Mouse (Mus musculus) CH12.LX (cell line): ENCODE measurements around the gene Mlec. TPM values are rescaled to one million over a fixed set of nuclear protein-coding genes. Genes with fewer than 3 reads are reported as not detected.

Source experiments
- DNase-seq: peaks from one replicate; pipeline ENCODE4 v3.0.0-alpha.2; 2013; ENCODE audit errors: extremely low read depth
- H3K27ac ChIP-seq: 2 replicates; pipeline ENCODE4 v1.5.1; 2012; ENCODE audit warnings: low read depth, mild to moderate bottlenecking, control low read depth, moderate library complexity; ENCODE audit not compliant: insufficient read depth
- H3K27me3 ChIP-seq: replicated peaks from 2 replicates; pipeline ENCODE3; 2012; ENCODE audit warnings: inconsistent platforms
- H3K36me3 ChIP-seq, 2 experiments: replicated peaks in 1 of 2; 2 replicates each; pipeline versions ENCODE3 to v1.6.1; 2012; ENCODE audit warnings: inconsistent platforms in 1 of 2, low read length in 1 of 2, mild to moderate bottlenecking in 1 of 2, mixed read lengths in 1 of 2, moderate library complexity in 1 of 2; ENCODE audit not compliant: control insufficient read depth in 1 of 2, insufficient read depth in 1 of 2
- H3K4me1 ChIP-seq, 2 experiments: 2 replicates each; pipeline ENCODE4 v1.6.1; 2012; ENCODE audit warnings: inconsistent platforms in 1 of 2, moderate library complexity in 1 of 2; ENCODE audit not compliant: insufficient read depth in 2 of 2, control insufficient read depth in 1 of 2
- H3K4me2 ChIP-seq: 2 replicates; pipeline ENCODE4 v1.6.1; 2012; ENCODE audit warnings: low read depth, mild to moderate bottlenecking, control low read depth; ENCODE audit not compliant: poor library complexity, insufficient read depth, severe bottlenecking
- H3K4me3 ChIP-seq, 3 experiments: fragments of 150-350 bp in 1 of 3; sonication (generic) in 1 of 3; replicated peaks in 1 of 3; 2 replicates each; pipeline versions ENCODE3 to v1.5.1; 2011 to 2012; ENCODE audit warnings: low read depth in 2 of 3, low read length in 2 of 3, mild to moderate bottlenecking in 2 of 3, moderate library complexity in 2 of 3, control low read depth in 1 of 3, improper control_type of control experiment in 1 of 3, inconsistent platforms in 1 of 3, mixed read lengths in 1 of 3; ENCODE audit not compliant: poor library complexity in 1 of 3
- H3K79me2 ChIP-seq: replicated peaks from 2 replicates; pipeline ENCODE4 v1.6.1; 2012; ENCODE audit warnings: mild to moderate bottlenecking, moderate library complexity; ENCODE audit not compliant: control insufficient read depth, poor library complexity, insufficient read depth, severe bottlenecking; ENCODE audit errors: extremely low read depth
- H3K9ac ChIP-seq: 2 replicates; pipeline ENCODE4 v1.6.1; 2012; ENCODE audit warnings: low read depth, mild to moderate bottlenecking, control low read depth, moderate library complexity; ENCODE audit not compliant: insufficient read depth
- H3K9me3 ChIP-seq: replicated peaks from 2 replicates; pipeline ENCODE3; 2012; ENCODE audit warnings: low read length, inconsistent platforms, mixed read lengths
- CHD2 ChIP-seq: IDR thresholded peaks from 2 replicates; pipeline ENCODE4 v1.6.1; 2011; ENCODE audit warnings: low read length, improper control_type of control experiment
- E2F4 ChIP-seq: IDR thresholded peaks from 2 replicates; pipeline ENCODE4 v1.6.1; 2011; ENCODE audit warnings: low read depth, low read length, improper control_type of control experiment; ENCODE audit not compliant: insufficient replicate concordance
- ELF1 ChIP-seq: IDR thresholded peaks from 2 replicates; pipeline ENCODE4 v1.6.1; 2014; ENCODE audit warnings: low read depth, mild to moderate bottlenecking, inconsistent platforms, low read length, improper control_type of control experiment
- GABPA ChIP-seq: IDR thresholded peaks from 2 replicates; pipeline ENCODE4 v1.6.1; 2012; ENCODE audit warnings: low read depth, low read length, improper control_type of control experiment, inconsistent platforms; ENCODE audit not compliant: insufficient replicate concordance
- JUN ChIP-seq: IDR thresholded peaks from 2 replicates; pipeline ENCODE4 v1.6.1; 2011; ENCODE audit warnings: low read depth, mild to moderate bottlenecking, low read length, improper control_type of control experiment, moderate library complexity; ENCODE audit not compliant: insufficient read depth
- JUND ChIP-seq: conservative IDR thresholded peaks from 2 replicates; pipeline ENCODE4 v1.6.1; 2011; ENCODE audit warnings: low read depth, low read length, improper control_type of control experiment
- MAFK ChIP-seq: IDR thresholded peaks from 2 replicates; pipeline ENCODE4 v1.6.1; 2011; ENCODE audit warnings: low read length, improper control_type of control experiment; ENCODE audit not compliant: insufficient replicate concordance
- MAX ChIP-seq: IDR thresholded peaks from 2 replicates; pipeline ENCODE4 v1.6.1; 2011; ENCODE audit warnings: low read length, improper control_type of control experiment
- MAZ ChIP-seq: IDR thresholded peaks from 2 replicates; pipeline ENCODE4 v1.6.1; 2012; ENCODE audit warnings: low read depth, mild to moderate bottlenecking, inconsistent platforms, low read length, improper control_type of control experiment, moderate library complexity
- MEF2A ChIP-seq: IDR thresholded peaks from 2 replicates; pipeline ENCODE4 v1.6.1; 2014; ENCODE audit warnings: low read depth, mild to moderate bottlenecking, inconsistent platforms, low read length, improper control_type of control experiment, borderline replicate concordance
- MXI1 ChIP-seq: IDR thresholded peaks from 2 replicates; pipeline ENCODE4 v1.6.1; 2011; ENCODE audit warnings: mild to moderate bottlenecking, low read depth, low read length, improper control_type of control experiment
- NELFE ChIP-seq: IDR thresholded peaks from 2 replicates; pipeline ENCODE4 v1.6.1; 2011; ENCODE audit warnings: low read depth, low read length, improper control_type of control experiment
- PAX5 ChIP-seq: IDR thresholded peaks from 2 replicates; pipeline ENCODE4 v1.6.1; 2012; ENCODE audit warnings: low read length, inconsistent platforms, mixed read lengths
- POLR2A ChIP-seq: IDR thresholded peaks from 2 replicates; pipeline ENCODE4 v1.6.1; 2011; ENCODE audit warnings: low read depth, mild to moderate bottlenecking, improper control_type of control experiment, low read length
- POLR2AphosphoS2 ChIP-seq: IDR thresholded peaks from 2 replicates; pipeline ENCODE4 v1.6.1; 2011; ENCODE audit warnings: low read depth, low read length, improper control_type of control experiment
- RAD21 ChIP-seq: IDR thresholded peaks from 2 replicates; pipeline ENCODE4 v1.6.1; 2011; ENCODE audit warnings: low read depth, mild to moderate bottlenecking, low read length, improper control_type of control experiment, moderate library complexity
- SIN3A ChIP-seq: IDR thresholded peaks from 2 replicates; pipeline ENCODE4 v1.6.1; 2012; ENCODE audit warnings: low read length, improper control_type of control experiment, inconsistent platforms
- SMC3 ChIP-seq: IDR thresholded peaks from 2 replicates; pipeline ENCODE4 v1.6.1; 2011; ENCODE audit warnings: low read depth, low read length, improper control_type of control experiment
- USF2 ChIP-seq: conservative IDR thresholded peaks from 2 replicates; pipeline ENCODE4 v1.6.1; 2011; ENCODE audit warnings: low read depth, low read length, improper control_type of control experiment
- ZKSCAN1 ChIP-seq: IDR thresholded peaks from 2 replicates; pipeline ENCODE4 v1.6.1; 2012; ENCODE audit warnings: low read depth, inconsistent platforms, low read length, improper control_type of control experiment, borderline replicate concordance
- dilution Hi-C: fragments of 300-500 bp; cut with MboI; formaldehyde crosslinking; loops from 2 replicates; pipeline ENCODE4 v1.14.3; 2020; ENCODE audit warnings: low sequenced_read_pairs; ENCODE audit not compliant: extremely low pct_unique_long_range_greater_than_20kb, extremely low pct_ligation_motif_present
- in situ Hi-C: fragments of 300-500 bp; cut with MboI; formaldehyde crosslinking; loops from 3 replicates; pipeline ENCODE4 v1.14.3; 2019; ENCODE audit warnings: low sequenced_read_pairs, low pct_ligation_motif_present, low pct_unique_long_range_greater_than_20kb, mixed read lengths
- polyA plus RNA-seq: library from polyadenylated mRNA; unstranded; fragments of >175 nt; gene quantifications from 2 replicates; pipeline ENCODE4 v1.2.1, GENCODE M21; 2012; ENCODE audit warnings: low read depth; ENCODE audit not compliant: insufficient read length
- total RNA-seq, 2 experiments: library from RNA; depleted of rRNA; stranded (reverse); fragments of 300-350 nt in 1 of 2; fragments of >200 nt in 1 of 2; gene quantifications; 2 replicates each; pipeline ENCODE4 v1.2.3; 2012 to 2014

Gene Mlec
- total and polyA plus RNA-seq, 3 experiments, result 101 to 143 (median 128) TPM

- Histone ChIP-seq H3K79me2 (no peaks in the 10 kb centered on the region), H3K4me2 (no peak overlapping the region), H3K27ac (no peak overlapping the region), H3K4me3 (no peak overlapping the region), H3K27me3 (no peaks in the 10 kb centered on the region), H3K36me3 (peaks cover 51 to 82% of the 10 kb centered on the region in 2 experiments), H3K4me1 (no peaks in the 10 kb centered on the region), H3K9me3 (peaks cover 11% of the 10 kb centered on the region), H3K9ac (no peak overlapping the region)
- dilution Hi-C loops (no loop called here), in situ Hi-C loops (no loop called here)
- TF ChIP-seq PAX5 (no peak), JUND (no peak), ZKSCAN1 (no peak)
- no peak for DNase-seq
These were observed 12.6 kb downstream of the Mlec start for GRCm38 (mm10) chr5:115145253-115145968.

GRCm38 (mm10) chr5:115144471-115144870 is 13.5 kb downstream of the Mlec start:
- Histone ChIP-seq H3K79me2 (no peaks in the 10 kb centered on the region), H3K4me1 (no peaks in the 10 kb centered on the region), H3K27ac (no peak overlapping the region), H3K4me3 (no peak overlapping the region), H3K9me3 (peaks cover 3% of the 10 kb centered on the region), H3K36me3 (peaks cover 42 to 72% of the 10 kb centered on the region in 2 experiments), H3K4me2 (no peak overlapping the region), H3K27me3 (no peaks in the 10 kb centered on the region), H3K9ac (no peak overlapping the region)
- no peak for DNase-seq
- in situ Hi-C loops, result no loop called here
- TF ChIP-seq MAZ (no peak), USF2 (no peak), GABPA (no peak), E2F4 (no peak), MEF2A (no peak), MAX (no peak), RAD21 (no peak), JUN (no peak), POLR2AphosphoS2 (no peak), SIN3A (no peak), SMC3 (no peak), POLR2A (no peak; the same call in 1 of the 2 replicates), MAFK (no peak), CHD2 (no peak), ZKSCAN1 (no peak), NELFE (no peak), ELF1 (no peak), MXI1 (no peak)
- dilution Hi-C loops, result no loop called here
